Mouse (Mus musculus) splenic B cell, adult 2 months (primary cell): ENCODE results near the gene Sox15.
A peak's percentile ranks its signal among the peaks of the same experiment; 100 is the strongest.

Experiments
- DNase-seq: peaks from one replicate; pipeline ENCODE4 v3.0.0-alpha.2; 2011; ENCODE audit warnings: low read depth, low spot score
- H3K27me3 ChIP-seq: 2 replicates; pipeline ENCODE4 v1.6.1; 2012; ENCODE audit warnings: mild to moderate bottlenecking, low read length, moderate library complexity, mixed read lengths; ENCODE audit not compliant: control insufficient read depth, poor library complexity, insufficient read depth, severe bottlenecking
- H3K36me3 ChIP-seq: 2 replicates; pipeline ENCODE4 v1.6.1; 2012; ENCODE audit warnings: mild to moderate bottlenecking, low read length, moderate library complexity, mixed read lengths; ENCODE audit not compliant: control insufficient read depth, poor library complexity, insufficient read depth, severe bottlenecking

The Sox15 gene

GRCm38 (mm10) chr11:69662213-69662966, 7.3 kb downstream of the Sox15 start, which contains the start of gene Mpdu1:
TSS of gene Mpdu1 (minus strand) at chr11:69662642.
- peak; percentile 97 for DNase-seq
- Histone ChIP-seq H3K27me3 (no peaks in the 10 kb centered on the region), H3K36me3 (peaks cover 4% of the 10 kb centered on the region; the same call in 1 of the 2 replicates)

DNA sequence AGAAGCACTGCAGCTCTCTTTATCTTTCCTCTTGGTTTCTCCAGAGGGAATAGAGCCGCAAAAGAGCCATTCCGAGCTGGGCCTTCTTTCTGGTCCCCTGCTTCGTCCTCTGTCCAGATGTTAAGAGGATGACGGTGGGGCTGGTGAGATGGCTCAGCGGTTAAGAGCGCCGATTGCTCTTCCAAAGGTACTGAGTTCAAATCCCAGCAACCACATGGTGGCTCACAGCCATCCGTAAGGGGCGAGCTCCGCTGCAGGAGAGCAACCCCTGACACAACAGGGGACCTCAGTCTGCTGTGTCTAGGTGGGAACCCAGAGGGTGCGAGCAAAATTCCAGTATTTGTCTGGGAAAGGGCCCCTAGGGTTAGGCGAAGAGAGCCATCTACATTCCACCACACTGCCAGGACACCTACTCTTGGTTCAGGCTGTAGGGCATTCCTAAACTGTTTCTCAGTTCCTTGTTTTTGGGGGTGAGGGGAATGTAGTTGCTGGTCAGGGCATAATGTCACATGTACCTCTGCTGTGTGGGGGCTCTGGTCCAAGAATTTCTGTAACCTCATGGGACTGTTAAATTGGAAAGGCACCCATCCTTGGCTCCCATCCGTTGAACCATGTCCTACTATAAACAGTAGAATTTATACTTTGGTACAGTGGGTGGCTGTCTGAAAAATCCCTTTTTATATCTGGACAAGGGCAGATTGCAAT, 8.0 kb downstream of the Sox15 start:
- Histone ChIP-seq H3K36me3 (peaks cover 10% of the 10 kb centered on the region; the same call in 1 of the 2 replicates), H3K27me3 (no peaks in the 10 kb centered on the region)
- DNase-seq: no peak

GRCm38 (mm10) chr11:69663795-69664194, 8.7 kb downstream of the Sox15 start:
- DNase-seq: no peak
- H3K27me3 ChIP-seq: no peaks in the 10 kb centered on the region

DNA sequence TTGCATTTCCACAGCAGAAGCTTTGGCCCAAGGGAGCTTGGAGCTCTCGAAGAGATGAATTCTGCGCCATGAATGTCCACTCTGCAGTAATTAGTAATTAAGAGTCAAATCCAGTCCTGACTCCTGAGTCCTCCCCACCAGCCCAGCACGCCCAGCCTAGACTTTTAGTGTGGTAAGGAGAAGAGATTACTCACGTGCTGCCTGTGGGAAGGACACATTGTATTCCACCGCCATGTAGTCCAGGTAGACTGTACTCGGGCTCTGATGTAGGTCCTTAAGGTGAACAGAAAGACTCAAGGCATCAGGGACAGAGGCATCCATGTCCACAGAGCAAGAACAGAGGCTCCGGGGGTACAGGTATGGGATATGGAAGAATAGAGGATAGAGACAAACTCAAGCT, 9.7 kb downstream of the Sox15 start:
- H3K27me3 ChIP-seq: no peaks in the 10 kb centered on the region
- DNase-seq: no peak

More at GRCm38 (mm10) chr11:69663795-69664194, 8.7 kb downstream of the Sox15 start:
- peaks cover 10% of the 10 kb centered on the region; the same call in 1 of the 2 replicates for H3K36me3 ChIP-seq

GRCm38 (mm10) chr11:69665457-69665960, 10.4 kb downstream of the Sox15 start:
- Histone ChIP-seq H3K36me3 (peaks cover 15% of the 10 kb centered on the region), H3K27me3 (no peaks in the 10 kb centered on the region)
- DNase-seq: no peak

More for the DNA sequence above, 9.7 kb downstream of the Sox15 start:
- H3K36me3 ChIP-seq: peaks cover 15% of the 10 kb centered on the region

GRCm38 (mm10) chr11:69665961-69666664, 11.0 kb downstream of the Sox15 start, which contains the start of gene Cd68:
TSS of gene Cd68 (minus strand) at chr11:69666153.
- Histone ChIP-seq H3K27me3 (no peaks in the 10 kb centered on the region), H3K36me3 (peaks cover 15% of the 10 kb centered on the region)
- peak; percentile 91 for DNase-seq

DNA sequence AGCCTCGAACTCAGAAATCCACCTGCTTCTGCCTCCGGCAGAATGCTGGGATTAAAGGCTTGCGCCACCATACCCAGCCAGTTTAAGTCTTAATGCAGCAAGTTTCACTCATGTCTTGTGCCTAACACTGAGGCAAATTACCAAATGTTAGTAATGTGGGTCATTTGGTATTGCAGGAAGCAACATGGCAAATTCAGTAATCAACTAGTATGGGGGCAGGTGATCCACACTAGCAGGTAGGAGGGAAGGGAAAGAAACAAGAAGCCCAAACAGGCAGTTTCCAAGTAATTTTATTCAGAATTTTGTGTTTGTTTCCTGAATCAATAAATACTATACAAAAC, 11.5 kb downstream of the Sox15 start:
- DNase-seq: no peak
- peaks cover 15% of the 10 kb centered on the region for H3K36me3 ChIP-seq
- no peaks in the 10 kb centered on the region for H3K27me3 ChIP-seq

- peak; percentile 97 for DNase-seq
- peaks cover 15% of the 10 kb centered on the region for H3K36me3 ChIP-seq
- no peaks in the 10 kb centered on the region for H3K27me3 ChIP-seq
Observed at GRCm38 (mm10) chr11:69670786-69671725, 15.9 kb downstream of the Sox15 start.

DNA sequence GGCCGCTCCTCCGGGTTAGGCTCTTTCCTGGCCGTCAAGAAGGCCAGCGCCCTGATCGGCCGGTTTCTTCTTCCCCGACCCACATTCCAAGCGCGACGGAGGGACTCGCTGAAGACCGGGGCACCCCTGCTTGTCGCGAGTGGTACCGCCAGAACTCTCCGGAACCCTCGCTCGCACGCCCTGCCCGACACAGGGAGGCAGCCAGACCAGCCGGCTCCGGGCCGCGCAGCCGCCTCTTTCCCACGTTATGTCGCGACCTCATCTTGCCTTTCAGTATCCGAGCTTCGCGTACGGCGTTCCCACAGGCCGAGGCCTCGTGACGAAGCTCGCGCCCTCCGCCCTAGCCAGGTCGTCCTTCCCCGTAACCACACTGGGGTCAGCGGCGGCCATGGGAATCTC, 16.6 kb downstream of the Sox15 start:
- no peak for DNase-seq
- no peaks in the 10 kb centered on the region for H3K27me3 ChIP-seq
- peaks cover 20% of the 10 kb centered on the region for H3K36me3 ChIP-seq

DNA sequence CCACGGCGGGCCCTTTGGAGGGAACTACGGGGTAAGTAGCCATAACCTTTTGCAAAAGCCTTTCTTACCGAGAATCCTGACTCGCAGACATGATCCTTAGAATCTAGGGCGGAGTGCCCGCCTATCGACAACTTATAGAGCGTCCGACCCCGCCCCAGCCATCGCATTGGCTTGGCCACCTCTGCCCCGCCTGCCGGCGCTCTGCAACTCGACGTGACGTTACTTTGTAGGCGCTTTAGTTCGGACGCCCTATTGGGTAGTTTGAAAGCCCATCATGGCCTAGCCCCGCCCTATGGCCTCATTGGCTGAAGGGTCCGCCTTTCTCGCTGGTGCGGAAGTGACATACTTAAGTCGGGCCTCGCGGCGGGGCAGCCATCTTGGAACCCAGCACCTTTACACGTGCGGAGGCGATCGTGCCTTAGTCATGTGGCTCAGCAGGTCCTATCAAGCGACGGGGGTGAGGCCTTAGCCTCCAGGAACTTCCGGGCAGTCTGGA, 17.1 kb downstream of the Sox15 start, which contains the start of gene Eif4a1:
Gene Eif4a1 (minus strand): TSS at position 213 of the 496 bp plus-strand sequence.
- peak; percentile 100 for DNase-seq
- no peaks in the 10 kb centered on the region for H3K27me3 ChIP-seq
- H3K36me3 ChIP-seq: peaks cover 20% of the 10 kb centered on the region

GRCm38 (mm10) chr11:69679144-69679543, 24.0 kb downstream of the Sox15 start:
- Histone ChIP-seq H3K36me3 (peaks cover 10% of the 10 kb centered on the region), H3K27me3 (no peaks in the 10 kb centered on the region)
- DNase-seq: no peak

- no peaks in the 10 kb centered on the region for H3K27me3 ChIP-seq
- peaks cover 10% of the 10 kb centered on the region for H3K36me3 ChIP-seq
- DNase-seq: no peak
Observed at GRCm38 (mm10) chr11:69680136-69680855, 25.2 kb downstream of the Sox15 start.
